Mouse (Mus musculus) embryonic facial prominence, embryonic 12.5 days (tissue): ENCODE measurements around the gene Elf3. TPM values are rescaled to one million over a fixed set of nuclear protein-coding genes. Genes with fewer than 3 reads are reported as not detected.

ENCODE experiments used
- ATAC-seq: fragments of 200-750 bp; cut with Nextera tagmentation; 2 replicates; pipeline ENCODE4 v1.8.0; 2017; ENCODE audit not compliant: insufficient number of reproducible peaks, insufficient read depth, low FRiP score, low TSS enrichment
- H3K27ac ChIP-seq: fragments of 300-500 bp; sonication (generic); 2 replicates; pipeline ENCODE4 v1.5.1; 2016; ENCODE audit warnings: mild to moderate bottlenecking
- H3K27me3 ChIP-seq: fragments of 300-500 bp; sonication (generic); 2 replicates; pipeline ENCODE4 v1.6.1; 2016; ENCODE audit warnings: mild to moderate bottlenecking, moderate library complexity
- H3K36me3 ChIP-seq: fragments of 300-500 bp; sonication (generic); 2 replicates; pipeline ENCODE4 v1.6.1; 2016; ENCODE audit warnings: mild to moderate bottlenecking
- H3K4me1 ChIP-seq: fragments of 300-500 bp; sonication (generic); 2 replicates; pipeline ENCODE4 v1.6.1; 2016
- H3K4me2 ChIP-seq: fragments of 300-500 bp; sonication (generic); replicated peaks from 2 replicates; pipeline ENCODE4 v1.6.1; 2016; ENCODE audit warnings: mild to moderate bottlenecking, moderate library complexity
- H3K4me3 ChIP-seq: fragments of 300-500 bp; sonication (generic); 2 replicates; pipeline ENCODE4 v1.5.1; 2016; ENCODE audit warnings: mild to moderate bottlenecking
- H3K9ac ChIP-seq: fragments of 300-500 bp; sonication (generic); 2 replicates; pipeline ENCODE4 v1.6.1; 2016; ENCODE audit warnings: mild to moderate bottlenecking, moderate library complexity
- H3K9me3 ChIP-seq: fragments of 300-500 bp; sonication (generic); 2 replicates; pipeline ENCODE4 v1.6.1; 2016; ENCODE audit warnings: mild to moderate bottlenecking, moderate library complexity
- WGBS: fragments of 180-500 bp; shearing (Covaris S2); methylation state at CpG from one replicate; pipeline ENCODE4 v1.1.7; 2016; 5-methylcytosine and 5-hydroxymethylcytosine counted together
- polyA plus RNA-seq: library from polyadenylated mRNA; unstranded; fragments of >200 nt; fragmentation: Nextera tagmentation; extraction: Ambion mirVana; gene quantifications from 2 replicates; pipeline ENCODE4 v1.2.1, GENCODE M21; 2016

The Elf3 gene
- polyA plus RNA-seq, 1 experiment from 2014 or later, result 6.6 TPM

DNA sequence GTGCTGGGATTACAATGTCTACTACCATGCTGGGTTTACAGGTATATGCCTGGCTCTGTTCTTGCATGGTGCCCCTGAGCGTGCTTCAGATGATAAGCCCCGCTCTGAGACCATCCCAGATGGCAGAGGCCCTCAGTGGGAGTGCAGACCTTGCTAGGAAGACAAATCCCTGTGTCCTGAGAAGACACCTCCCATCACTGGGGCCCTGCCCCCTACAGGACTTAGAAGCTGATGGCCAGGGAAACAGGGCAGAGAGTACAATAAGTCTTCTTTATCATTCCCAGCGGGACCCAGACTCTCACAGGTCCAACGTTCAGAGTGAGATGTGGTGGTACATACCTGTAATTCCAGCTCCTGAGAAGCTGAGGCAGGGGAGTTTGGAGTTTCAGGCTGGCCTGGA lies 53.1 kb downstream of the Elf3 start:
- H3K27ac ChIP-seq, result no peak overlapping the region
- H3K4me1 ChIP-seq, result peaks cover 3% of the 10 kb centered on the region; the same call in 1 of the 2 replicates
- WGBS, result 48% methylated on average over 4 of the region's 4 CpGs
- H3K9ac ChIP-seq, result no peak overlapping the region
- H3K27me3 ChIP-seq, result no peaks in the 10 kb centered on the region
- no peak overlapping the region for H3K4me2 ChIP-seq
- H3K4me3 ChIP-seq, result no peak overlapping the region
- H3K36me3 ChIP-seq, result no peaks in the 10 kb centered on the region
- ATAC-seq, result no peak
- no peaks in the 10 kb centered on the region for H3K9me3 ChIP-seq

DNA sequence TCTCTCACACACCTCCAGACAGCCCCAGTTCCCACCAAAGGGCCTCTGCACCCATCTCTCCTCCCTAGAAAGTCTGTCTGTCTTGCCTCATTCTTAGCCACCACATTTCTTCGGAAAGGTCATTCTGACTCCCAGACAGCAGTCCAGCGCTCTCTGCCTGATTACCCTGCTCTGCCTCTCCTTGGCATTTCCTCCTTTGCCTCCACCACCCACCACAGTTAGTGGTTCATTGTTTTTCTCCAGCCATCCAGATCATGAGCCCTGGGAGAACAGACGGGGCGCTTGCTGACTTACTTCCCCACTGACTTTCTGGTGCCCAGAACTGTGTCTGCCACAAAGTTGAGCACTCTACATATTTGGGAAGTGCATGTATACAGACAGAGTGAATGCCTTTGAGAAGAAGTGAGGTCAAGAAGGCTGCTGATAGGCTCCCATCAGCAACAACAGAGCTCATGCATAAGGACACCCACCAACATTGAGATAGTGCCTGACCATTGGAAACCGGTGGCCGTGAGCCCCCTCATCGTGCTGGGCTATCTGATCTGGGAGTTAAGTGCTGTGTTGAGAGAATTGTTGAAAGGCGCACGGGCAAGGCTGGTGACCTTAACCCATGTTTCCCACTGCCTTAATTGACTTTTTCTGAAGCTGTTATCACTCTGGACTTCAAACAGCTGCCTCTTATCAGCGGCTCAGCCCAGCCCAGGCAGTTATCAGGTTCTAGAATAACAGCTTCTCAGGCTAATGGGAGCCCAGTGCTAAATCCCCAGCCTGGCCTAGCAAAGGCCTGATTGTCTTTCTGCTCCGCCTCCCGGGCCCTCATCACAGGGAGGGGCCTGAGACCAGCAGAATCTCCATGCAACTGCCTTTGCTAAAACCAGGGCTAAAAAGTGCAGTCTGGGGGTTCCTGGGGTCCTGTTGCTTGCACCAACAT lies 53.9 kb downstream of the Elf3 start:
- ATAC-seq, result no peak
- H3K27ac ChIP-seq, result no peak overlapping the region
- WGBS, result 33% methylated on average over 12 of the region's 12 CpGs

More for the DNA sequence above, 53.9 kb downstream of the Elf3 start:
- Histone ChIP-seq H3K9me3 (no peaks in the 10 kb centered on the region), H3K4me3 (no peak overlapping the region), H3K27me3 (no peaks in the 10 kb centered on the region), H3K36me3 (no peaks in the 10 kb centered on the region), H3K4me1 (peaks cover 6% of the 10 kb centered on the region), H3K4me2 (no peak overlapping the region), H3K9ac (no peak overlapping the region)

Other genes with a start within 250 kb of the Elf3 start
- gene Lgr6, start 153.3 kb downstream of the Elf3 start, polyA plus RNA-seq, result 3.5 and 3.9 TPM in 2 replicates
- gene Ptpn7, start 125.9 kb downstream of the Elf3 start, polyA plus RNA-seq, result 1.4 and 1.7 TPM in 2 replicates
- gene Arl8a, start 111.7 kb downstream of the Elf3 start, polyA plus RNA-seq, result 78.6 and 81.2 TPM in 2 replicates
- not detected in 2 replicates for gene Gpr37l1, start 90.9 kb downstream of the Elf3 start, polyA plus RNA-seq
- gene Rnpep, start 25.5 kb upstream of the Elf3 start, polyA plus RNA-seq, result 91.1 and 93.5 TPM in 2 replicates
- 172 and 177 TPM in 2 replicates for gene Timm17a, start 55.2 kb upstream of the Elf3 start, polyA plus RNA-seq
- 0.50 and 0.87 TPM in 2 replicates for gene Lmod1, start 66.2 kb upstream of the Elf3 start, polyA plus RNA-seq
- gene Shisa4, start 116.7 kb upstream of the Elf3 start, polyA plus RNA-seq, result 43.5 and 43.6 TPM in 2 replicates
- gene Ipo9, start 171.9 kb upstream of the Elf3 start, polyA plus RNA-seq, result 183 and 189 TPM in 2 replicates